9 mouse cellular contexts compared by ENCODE assay signal in the genomic region with DNA sequence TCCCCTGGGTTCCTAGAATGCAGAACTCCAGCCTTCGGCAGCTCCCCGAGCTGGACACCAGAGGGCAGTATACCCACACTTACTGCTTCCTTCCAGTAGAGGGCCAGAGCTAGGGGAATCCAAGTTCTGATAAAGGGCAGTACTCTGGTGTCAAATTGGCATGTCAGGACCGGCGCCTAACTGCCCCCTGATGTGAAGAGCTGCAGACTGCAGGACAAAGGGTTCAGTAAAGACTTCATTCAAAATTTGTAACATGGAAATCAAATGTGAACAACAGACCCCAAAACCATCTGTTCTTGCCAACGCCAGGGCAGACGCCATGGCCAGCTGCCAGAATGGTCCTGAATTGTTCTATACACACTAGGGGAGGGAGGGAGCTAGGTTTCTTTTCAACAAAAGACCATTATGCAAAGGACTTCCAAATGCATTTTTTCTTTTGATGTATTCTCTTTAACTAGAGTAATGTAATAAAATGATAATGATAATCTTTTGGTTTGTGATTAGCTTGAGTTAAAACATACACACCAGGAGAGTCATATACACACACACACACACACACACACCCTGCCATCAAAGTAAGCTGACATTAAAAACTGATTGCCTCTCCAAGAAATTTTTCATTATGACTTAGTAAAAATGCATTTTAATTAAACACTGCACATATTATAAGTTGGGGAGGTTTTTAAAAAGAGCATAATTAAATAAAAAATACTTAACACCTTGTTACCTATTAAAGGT.
DNase-seq lines count a peak whose midpoint lies in the region; ATAC-seq and TF ChIP-seq lines count a peak whose summit lies in the region.
"Had no signal": no experiment of that assay in that cellular context is flagged by ENCODE, and none has a peak within 500 bp of the region (broad histone marks: within the 10 kb centered on the region; RNA-seq: fewer than 3 reads in every experiment).

No protein-coding gene starts in this region.

- TF ChIP-seq POLR2A in brain, embryonic 14.5 days (IDR thresholded peaks at IDR 0.05; ENCODE audit: borderline replicate concordance, extremely low read depth, insufficient read depth, insufficient read length, poor library complexity, severe bottlenecking): no peak
- no peak for TF ChIP-seq POLR2A in olfactory bulb, adult 2 months (IDR thresholded peaks at IDR 0.05; ENCODE audit: insufficient read depth, low read depth, low read length)

- H3K9ac ChIP-seq in heart, embryonic 16.5 days (ENCODE audit: low read length): no peak overlapping the region
- no peak overlapping the region for H3K9ac ChIP-seq in liver, postnatal 0 days (replicated peaks)

- DNase-seq in brain, embryonic 14.5 days (ENCODE audit: low read depth): peak; percentile 92
- DNase-seq in forebrain, embryonic 10.5 days (ENCODE audit: extremely low spot score, low spot score): peak; percentile 60
- DNase-seq in kidney, postnatal 25 days: peak; percentile 54 to 66
- DNase-seq in liver, postnatal 0 days: peak; percentile 56
- DNase-seq in thymus, adult 18-20 months: peak; percentile 2 to 9

- H3K4me1 ChIP-seq in forebrain, embryonic 10.5 days: peaks cover 25% of the 10 kb centered on the region
- H3K4me1 ChIP-seq in heart, embryonic 16.5 days (ENCODE audit: control insufficient read depth, insufficient read depth, low read length): 0 out of 2 replicates have a peak, but pooled peaks cover 8% of the 10 kb centered on the region
- no peaks in the 10 kb centered on the region for H3K4me1 ChIP-seq in liver, postnatal 0 days (ENCODE audit: insufficient read depth)
- H3K4me1 ChIP-seq in olfactory bulb, adult 2 months (ENCODE audit: control insufficient read depth, insufficient read depth, low read length): no peaks in the 10 kb centered on the region

- 0 out of 2 replicates have a peak, but pooled peaks cover 12% of the 10 kb centered on the region for H3K27me3 ChIP-seq in forebrain, embryonic 10.5 days (ENCODE audit: poor library complexity, severe bottlenecking)
- H3K27me3 ChIP-seq in heart, embryonic 16.5 days (ENCODE audit: control insufficient read depth, insufficient read depth, low read length): no peaks in the 10 kb centered on the region; the same call in 1 of the 2 replicates
- 0 out of 2 replicates have a peak, but pooled peaks cover under 1% of the 10 kb centered on the region for H3K27me3 ChIP-seq in liver, postnatal 0 days (ENCODE audit: insufficient read depth, low read length)

- WGBS in forebrain, embryonic 10.5 days: 23% methylated on average over 6 of the region's 6 CpGs
- WGBS in heart, embryonic 16.5 days: 21% methylated on average over 6 of the region's 6 CpGs
- 39% methylated on average over 6 of the region's 6 CpGs for WGBS in liver, postnatal 0 days (ENCODE audit: insufficient replicate concordance)
- 14% methylated on average over 6 of the region's 6 CpGs for WGBS in olfactory bulb, adult 2 months

- no peak overlapping the region for H3K27ac ChIP-seq in forebrain, embryonic 10.5 days
- H3K27ac ChIP-seq in heart, embryonic 16.5 days (ENCODE audit: low read length): no peak overlapping the region
- no peak overlapping the region for H3K27ac ChIP-seq in liver, postnatal 0 days (ENCODE audit: low read depth)
- H3K27ac ChIP-seq in olfactory bulb, adult 2 months (ENCODE audit: insufficient read depth, low read depth, low read length): no peak overlapping the region

- H3K36me3 ChIP-seq in forebrain, embryonic 10.5 days (replicated peaks): no peaks in the 10 kb centered on the region
- H3K36me3 ChIP-seq in heart, embryonic 16.5 days (ENCODE audit: control insufficient read depth, insufficient read depth): no peaks in the 10 kb centered on the region
- no peaks in the 10 kb centered on the region for H3K36me3 ChIP-seq in liver, postnatal 0 days (replicated peaks; ENCODE audit: insufficient read depth, low read length)

- ATAC-seq in CD4-positive, CD25-positive, alpha-beta regulatory T cell, adult 4 months: peak; percentile 67
- peak; percentile 63 for ATAC-seq in heart, embryonic 16.5 days (replicated peaks; ENCODE audit: extremely low read depth, insufficient read depth, low FRiP score)
- ATAC-seq in liver, postnatal 0 days: no peak

- H3K4me3 ChIP-seq in forebrain, embryonic 10.5 days: no peak overlapping the region
- peak overlapping the region; percentile 23; the same call in 1 of the 2 replicates for H3K4me3 ChIP-seq in heart, embryonic 16.5 days (ENCODE audit: low read length)
- H3K4me3 ChIP-seq in liver, postnatal 0 days (ENCODE audit: low read depth, low read length): no peak overlapping the region
- no peak overlapping the region for H3K4me3 ChIP-seq in olfactory bulb, adult 2 months (ENCODE audit: insufficient read depth, low read depth, low read length)
- H3K4me3 ChIP-seq: erythroblast, embryonic 14.5 days had no signal

- no peaks in the 10 kb centered on the region for H3K9me3 ChIP-seq in forebrain, embryonic 10.5 days
- no peaks in the 10 kb centered on the region for H3K9me3 ChIP-seq in heart, embryonic 16.5 days (replicated peaks; ENCODE audit: control insufficient read depth, low read length)
- no peaks in the 10 kb centered on the region for H3K9me3 ChIP-seq in liver, postnatal 0 days (ENCODE audit: low read length)

- peak; percentile 94 for TF ChIP-seq CTCF in brain, embryonic 14.5 days (IDR thresholded peaks at IDR 0.05; ENCODE audit: borderline replicate concordance, extremely low read depth, insufficient read depth, insufficient read length)
- peak; percentile 93 for TF ChIP-seq CTCF in liver, postnatal 0 days (IDR thresholded peaks at IDR 0.05; ENCODE audit: low read depth)
- TF ChIP-seq CTCF in olfactory bulb, adult 2 months (IDR thresholded peaks at IDR 0.05; ENCODE audit: insufficient read depth, low read depth, low read length): peak; percentile 76

- peak overlapping the region; percentile 50 for H3K4me2 ChIP-seq in heart, embryonic 16.5 days (ENCODE audit: low read depth, low read length)
- H3K4me2 ChIP-seq in liver, postnatal 0 days (ENCODE audit: low read depth, low read length): no peak overlapping the region

- TF ChIP-seq EP300 in liver, postnatal 0 days (IDR thresholded peaks at IDR 0.05; ENCODE audit: low read depth): no peak

Comparison
In these comparisons a context has a peak if more than half of its experiments do, and no peak if none do; other contexts are left out.
1. DNase-seq: peak in every context shown above with its lines; median percentile 92 in brain, embryonic 14.5 days; 60 in forebrain, embryonic 10.5 days; 60 in kidney, postnatal 25 days; 56 in liver, postnatal 0 days; 6 in thymus, adult 18-20 months.